Mouse (Mus musculus) stomach, postnatal 0 days (tissue): ENCODE data around the gene Slc7a6. TPM values are rescaled to one million over a fixed set of nuclear protein-coding genes. Genes with fewer than 3 reads are reported as not detected.

ENCODE experiments used
- ATAC-seq: fragments of 200-750 bp; cut with Nextera tagmentation; 2 replicates; pipeline ENCODE4 v1.8.0; 2017; ENCODE audit not compliant: low FRiP score, low TSS enrichment
- DNase-seq: peaks from one replicate; pipeline ENCODE4 v3.0.0-alpha.2; 2016; ENCODE audit warnings: low spot score
- H3K27ac ChIP-seq: fragments of 300-500 bp; sonication (generic); replicated peaks from 2 replicates; pipeline ENCODE4 v1.5.1; 2014; ENCODE audit warnings: mild to moderate bottlenecking, control low read depth
- H3K27me3 ChIP-seq: fragments of 300-500 bp; sonication (generic); 2 replicates; pipeline ENCODE4 v1.6.1; 2014; ENCODE audit warnings: low read length; ENCODE audit not compliant: control insufficient read depth, insufficient read depth
- H3K36me3 ChIP-seq: fragments of 300-500 bp; sonication (generic); 2 replicates; pipeline ENCODE4 v1.6.1; 2014; ENCODE audit warnings: low read length, mixed read lengths; ENCODE audit not compliant: control insufficient read depth, insufficient read depth
- H3K4me1 ChIP-seq: fragments of 300-500 bp; sonication (generic); replicated peaks from 2 replicates; pipeline ENCODE4 v1.6.1; 2014; ENCODE audit warnings: antibody characterized with exemption; ENCODE audit not compliant: control insufficient read depth, insufficient read depth
- H3K4me2 ChIP-seq: fragments of 300-500 bp; sonication (generic); replicated peaks from 2 replicates; pipeline ENCODE4 v1.6.1; 2014; ENCODE audit warnings: low read depth, mild to moderate bottlenecking, control low read depth, moderate library complexity
- H3K4me3 ChIP-seq: fragments of 300-500 bp; sonication (generic); 2 replicates; pipeline ENCODE4 v1.5.1; 2014; ENCODE audit warnings: low read depth, low read length, control low read depth
- H3K9ac ChIP-seq: fragments of 300-500 bp; sonication (generic); 2 replicates; pipeline ENCODE4 v1.6.1; 2014; ENCODE audit warnings: mild to moderate bottlenecking, low read length, control low read depth, mixed read lengths
- H3K9me3 ChIP-seq: fragments of 300-500 bp; sonication (generic); 2 replicates; pipeline ENCODE4 v1.6.1; 2016; ENCODE audit warnings: low read length; ENCODE audit not compliant: control insufficient read depth
- CTCF ChIP-seq: IDR thresholded peaks from 2 replicates; pipeline ENCODE4 v1.5.1; 2016; ENCODE audit warnings: antibody characterized with exemption, low read depth, mild to moderate bottlenecking, moderate library complexity
- EP300 ChIP-seq: optimal IDR thresholded peaks from 2 replicates; pipeline ENCODE3; 2016; ENCODE audit warnings: antibody characterized with exemption
- WGBS: fragments of 180-500 bp; shearing (Covaris S2); extraction: QIAGEN DNeasy Blood & Tissue Kit; methylation state at CpG from one replicate; pipeline ENCODE4 v1.1.7; 2014; 5-methylcytosine and 5-hydroxymethylcytosine counted together
- polyA plus RNA-seq: library from polyadenylated mRNA; unstranded; fragments of >200 nt; fragmentation: Nextera tagmentation; extraction: Ambion mirVana; gene quantifications from 2 replicates; pipeline ENCODE4 v1.2.1, GENCODE M21; 2015

Gene Slc7a6
- polyA plus RNA-seq, 1 experiment from 2014 or later: 25.8 TPM

GRCm38 (mm10) chr8:106129232-106129930, 39.3 kb upstream of the Slc7a6 start:
- H3K36me3 ChIP-seq: peaks cover 15% of the 10 kb centered on the region
- H3K4me3 ChIP-seq: no peak overlapping the region
- H3K4me2 ChIP-seq: no peak overlapping the region
- TF ChIP-seq EP300: no peak
- no peak for TF ChIP-seq CTCF
- H3K4me1 ChIP-seq: no peaks in the 10 kb centered on the region
- DNase-seq: no peak
- no peaks in the 10 kb centered on the region for H3K27me3 ChIP-seq
- H3K9me3 ChIP-seq: no peaks in the 10 kb centered on the region
- ATAC-seq: no peak
- H3K27ac ChIP-seq: no peak overlapping the region
- no peak overlapping the region for H3K9ac ChIP-seq

DNA sequence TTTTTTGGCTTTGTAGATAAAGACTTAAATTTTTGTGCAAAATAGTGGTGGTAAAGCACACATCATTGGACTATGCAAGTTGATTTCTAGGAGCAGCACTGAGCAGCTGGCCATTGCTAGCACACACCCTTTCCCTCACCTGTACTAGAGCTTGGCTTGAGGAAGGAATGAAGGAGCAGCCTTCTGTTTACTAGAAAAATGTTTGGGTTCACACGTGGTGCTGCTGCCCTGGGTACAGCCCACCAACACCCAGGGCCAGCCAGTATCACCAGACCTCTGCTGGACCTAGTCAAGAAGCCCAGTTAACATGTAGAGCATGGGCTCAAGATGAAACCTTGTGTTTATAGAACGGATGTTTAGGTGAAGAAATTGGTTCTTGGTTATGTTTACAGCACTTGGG, 38.7 kb upstream of the Slc7a6 start:
- Histone ChIP-seq H3K4me1 (no peaks in the 10 kb centered on the region), H3K4me3 (no peak overlapping the region), H3K9ac (no peak overlapping the region), H3K36me3 (peaks cover 15% of the 10 kb centered on the region), H3K27ac (no peak overlapping the region), H3K9me3 (no peaks in the 10 kb centered on the region), H3K4me2 (no peak overlapping the region), H3K27me3 (0 out of 2 replicates have a peak, but pooled peaks cover under 1% of the 10 kb centered on the region)
- TF ChIP-seq CTCF (no peak), EP300 (no peak)
- ATAC-seq: no peak
- DNase-seq: no peak
- 70% methylated on average over 2 of the region's 2 CpGs for WGBS

DNA sequence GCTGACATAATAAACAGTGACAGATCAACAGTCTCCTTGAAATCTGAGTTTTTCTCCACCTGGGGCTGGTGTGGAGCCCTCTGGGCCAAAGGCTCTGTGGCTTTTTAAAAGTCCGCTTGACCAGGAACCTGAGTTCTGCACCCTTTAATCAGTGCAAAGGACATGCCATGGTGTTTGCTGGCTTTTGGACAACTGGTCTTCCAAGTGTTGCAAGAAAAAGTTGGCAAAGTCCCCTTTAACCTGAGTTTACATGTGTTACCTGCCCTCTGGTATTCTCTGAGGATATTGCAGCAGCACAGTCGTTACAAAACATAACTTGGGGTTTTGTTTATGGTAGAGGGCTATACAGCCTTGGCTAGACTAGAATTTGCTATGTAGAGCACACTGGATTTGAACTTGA, 38.2 kb upstream of the Slc7a6 start:
- no peak overlapping the region for H3K27ac ChIP-seq
- ATAC-seq (no peak), DNase-seq (no peak)
- H3K27me3 ChIP-seq: 0 out of 2 replicates have a peak, but pooled peaks cover 2% of the 10 kb centered on the region
- TF ChIP-seq EP300 (no peak), CTCF (no peak)
- no peak overlapping the region for H3K9ac ChIP-seq
- H3K9me3 ChIP-seq: no peaks in the 10 kb centered on the region
- H3K4me1 ChIP-seq: no peaks in the 10 kb centered on the region
- peaks cover 15% of the 10 kb centered on the region for H3K36me3 ChIP-seq
- no peak overlapping the region for H3K4me3 ChIP-seq
- WGBS: 74% methylated on average over 2 of the region's 2 CpGs
- H3K4me2 ChIP-seq: no peak overlapping the region

DNA sequence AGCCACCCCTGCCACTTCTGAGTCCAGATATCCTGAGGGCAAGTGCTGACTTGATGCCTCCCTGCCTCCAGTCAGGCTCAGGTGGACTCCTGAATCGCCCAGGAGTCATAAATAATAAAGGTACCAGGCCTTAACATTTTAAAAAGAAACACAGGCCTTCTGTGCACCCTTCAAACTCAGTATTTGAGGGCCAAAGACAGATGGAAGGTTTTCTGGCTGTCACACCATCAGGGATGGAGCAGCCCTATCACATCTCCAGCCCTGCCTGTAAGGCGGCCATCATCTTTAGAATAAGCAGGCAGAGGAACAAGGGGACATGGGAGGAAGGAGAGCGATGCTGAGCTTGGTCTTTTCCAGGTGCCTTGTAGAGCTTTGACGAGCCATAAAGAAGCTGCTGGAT, 37.6 kb upstream of the Slc7a6 start:
- Histone ChIP-seq H3K36me3 (peaks cover 15% of the 10 kb centered on the region), H3K9ac (no peak overlapping the region), H3K4me2 (no peak overlapping the region), H3K4me3 (no peak overlapping the region), H3K9me3 (no peaks in the 10 kb centered on the region), H3K27ac (no peak overlapping the region), H3K4me1 (no peaks in the 10 kb centered on the region), H3K27me3 (0 out of 2 replicates have a peak, but pooled peaks cover 2% of the 10 kb centered on the region)
- ATAC-seq (no peak), DNase-seq (no peak)
- TF ChIP-seq EP300 (no peak), CTCF (no peak)
- WGBS: 86% methylated on average over 4 of the region's 4 CpGs

DNA sequence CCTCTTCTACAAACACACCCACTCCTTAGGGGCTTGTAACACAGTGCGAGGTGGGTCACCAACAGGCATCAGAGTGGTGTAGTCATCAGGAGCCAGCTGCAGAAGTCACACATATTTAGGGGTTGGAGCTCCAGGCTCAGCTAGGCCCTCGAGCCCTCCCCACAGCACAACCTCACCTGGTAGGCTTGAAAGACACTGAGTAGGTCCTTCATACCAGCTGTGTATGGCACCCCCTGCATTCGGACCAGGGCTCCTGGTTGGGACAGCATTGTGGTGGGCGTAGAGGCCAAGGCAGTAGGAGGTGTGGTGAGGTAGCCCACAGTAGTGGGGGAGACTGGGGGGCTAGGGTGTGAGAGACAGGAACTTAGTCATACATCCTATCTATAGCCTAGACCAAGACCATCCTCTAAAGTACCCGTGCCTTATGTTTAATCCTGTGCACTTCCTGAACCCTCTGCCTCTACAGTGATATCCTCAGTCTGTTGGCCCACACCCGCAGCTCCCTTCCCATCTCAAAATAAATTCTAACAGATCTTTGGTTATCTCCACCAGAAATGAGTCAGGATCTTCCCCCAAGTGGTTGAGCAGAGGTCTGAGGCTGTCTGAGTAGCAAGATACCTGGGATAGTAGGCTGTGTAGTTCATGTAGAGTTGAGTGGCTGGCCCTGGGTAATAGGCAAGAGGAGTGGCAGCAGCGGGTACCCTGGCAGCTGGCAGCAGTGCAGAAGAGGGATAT, 37.0 kb upstream of the Slc7a6 start:
- Histone ChIP-seq H3K9ac (no peak overlapping the region), H3K27me3 (0 out of 2 replicates have a peak, but pooled peaks cover 2% of the 10 kb centered on the region), H3K9me3 (no peaks in the 10 kb centered on the region), H3K4me3 (no peak overlapping the region), H3K4me2 (no peak overlapping the region), H3K27ac (no peak overlapping the region), H3K4me1 (no peaks in the 10 kb centered on the region), H3K36me3 (peaks cover 15% of the 10 kb centered on the region)
- 86% methylated on average over 7 of the region's 7 CpGs for WGBS
- ATAC-seq (no peak), DNase-seq (no peak)
- TF ChIP-seq EP300 (no peak), CTCF (no peak)

DNA sequence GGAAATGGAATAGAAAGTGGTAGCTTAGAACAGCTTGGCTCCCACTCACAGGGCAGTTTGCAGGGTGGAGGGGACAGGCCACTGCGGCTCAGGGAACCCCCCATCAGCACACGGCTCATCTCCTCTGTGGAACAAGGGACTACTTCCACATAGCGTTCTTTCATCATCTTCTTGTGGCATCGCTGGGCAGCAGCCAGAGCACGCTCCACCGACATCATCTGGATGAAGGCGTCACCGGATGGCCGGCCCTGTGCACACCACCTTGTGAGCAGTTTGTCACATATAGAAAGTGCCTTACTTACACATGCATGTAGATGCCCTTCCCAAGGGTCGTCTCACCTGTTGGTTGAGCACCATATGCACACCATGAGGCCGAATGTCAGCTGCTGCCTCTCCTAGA, 36.3 kb upstream of the Slc7a6 start:
- ATAC-seq (no peak), DNase-seq (no peak)
- H3K4me2 ChIP-seq: no peak overlapping the region
- no peaks in the 10 kb centered on the region for H3K4me1 ChIP-seq
- H3K27me3 ChIP-seq: peaks cover 2% of the 10 kb centered on the region; the same call in 1 of the 2 replicates
- 88% methylated on average over 11 of the region's 11 CpGs for WGBS
- TF ChIP-seq CTCF: no peak
- no peak for TF ChIP-seq EP300
- no peak overlapping the region for H3K9ac ChIP-seq
- no peak overlapping the region for H3K4me3 ChIP-seq
- H3K27ac ChIP-seq: no peak overlapping the region
- peaks cover 15% of the 10 kb centered on the region for H3K36me3 ChIP-seq
- no peaks in the 10 kb centered on the region for H3K9me3 ChIP-seq
